Mouse (Mus musculus) CH12.LX (cell line): ENCODE measurements around the gene Hsd17b14. TPM values are rescaled to one million over a fixed set of nuclear protein-coding genes. Genes with fewer than 3 reads are reported as not detected.
A peak's percentile ranks its signal among the peaks of the same experiment; 100 is the strongest.

ENCODE experiments used
- DNase-seq: peaks from one replicate; pipeline ENCODE4 v3.0.0-alpha.2; 2013; ENCODE audit errors: extremely low read depth
- H3K27ac ChIP-seq: 2 replicates; pipeline ENCODE4 v1.5.1; 2012; ENCODE audit warnings: low read depth, mild to moderate bottlenecking, control low read depth, moderate library complexity; ENCODE audit not compliant: insufficient read depth
- H3K27me3 ChIP-seq: replicated peaks from 2 replicates; pipeline ENCODE3; 2012; ENCODE audit warnings: inconsistent platforms
- H3K36me3 ChIP-seq, 2 experiments: replicated peaks in 1 of 2; 2 replicates each; pipeline versions ENCODE3 to v1.6.1; 2012; ENCODE audit warnings: inconsistent platforms in 1 of 2, low read length in 1 of 2, mild to moderate bottlenecking in 1 of 2, mixed read lengths in 1 of 2, moderate library complexity in 1 of 2; ENCODE audit not compliant: control insufficient read depth in 1 of 2, insufficient read depth in 1 of 2
- H3K4me1 ChIP-seq, 2 experiments: 2 replicates each; pipeline ENCODE4 v1.6.1; 2012; ENCODE audit warnings: inconsistent platforms in 1 of 2, moderate library complexity in 1 of 2; ENCODE audit not compliant: insufficient read depth in 2 of 2, control insufficient read depth in 1 of 2
- H3K4me2 ChIP-seq: 2 replicates; pipeline ENCODE4 v1.6.1; 2012; ENCODE audit warnings: low read depth, mild to moderate bottlenecking, control low read depth; ENCODE audit not compliant: poor library complexity, insufficient read depth, severe bottlenecking
- H3K4me3 ChIP-seq, 3 experiments: fragments of 150-350 bp in 1 of 3; sonication (generic) in 1 of 3; replicated peaks in 1 of 3; 2 replicates each; pipeline versions ENCODE3 to v1.5.1; 2011 to 2012; ENCODE audit warnings: low read depth in 2 of 3, low read length in 2 of 3, mild to moderate bottlenecking in 2 of 3, moderate library complexity in 2 of 3, control low read depth in 1 of 3, improper control_type of control experiment in 1 of 3, inconsistent platforms in 1 of 3, mixed read lengths in 1 of 3; ENCODE audit not compliant: poor library complexity in 1 of 3
- H3K79me2 ChIP-seq: replicated peaks from 2 replicates; pipeline ENCODE4 v1.6.1; 2012; ENCODE audit warnings: mild to moderate bottlenecking, moderate library complexity; ENCODE audit not compliant: control insufficient read depth, poor library complexity, insufficient read depth, severe bottlenecking; ENCODE audit errors: extremely low read depth
- H3K9ac ChIP-seq: 2 replicates; pipeline ENCODE4 v1.6.1; 2012; ENCODE audit warnings: low read depth, mild to moderate bottlenecking, control low read depth, moderate library complexity; ENCODE audit not compliant: insufficient read depth
- H3K9me3 ChIP-seq: replicated peaks from 2 replicates; pipeline ENCODE3; 2012; ENCODE audit warnings: low read length, inconsistent platforms, mixed read lengths
- BHLHE40 ChIP-seq: IDR thresholded peaks from 2 replicates; pipeline ENCODE4 v1.6.1; 2011; ENCODE audit warnings: mild to moderate bottlenecking, low read depth, low read length, improper control_type of control experiment
- CHD1 ChIP-seq: IDR thresholded peaks from 2 replicates; pipeline ENCODE4 v1.6.1; 2012; ENCODE audit warnings: low read depth, low read length, improper control_type of control experiment, inconsistent platforms
- CHD2 ChIP-seq: IDR thresholded peaks from 2 replicates; pipeline ENCODE4 v1.6.1; 2011; ENCODE audit warnings: low read length, improper control_type of control experiment
- CTCF ChIP-seq, 2 experiments: IDR thresholded peaks in 1 of 2; conservative IDR thresholded peaks in 1 of 2; 2 replicates each; pipeline ENCODE4 v1.5.1; 2011 to 2012; ENCODE audit warnings: low read depth in 2 of 2, low read length in 2 of 2, improper control_type of control experiment in 1 of 2, inconsistent platforms in 1 of 2, mild to moderate bottlenecking in 1 of 2, moderate library complexity in 1 of 2
- E2F4 ChIP-seq: IDR thresholded peaks from 2 replicates; pipeline ENCODE4 v1.6.1; 2011; ENCODE audit warnings: low read depth, low read length, improper control_type of control experiment; ENCODE audit not compliant: insufficient replicate concordance
- ELF1 ChIP-seq: IDR thresholded peaks from 2 replicates; pipeline ENCODE4 v1.6.1; 2014; ENCODE audit warnings: low read depth, mild to moderate bottlenecking, inconsistent platforms, low read length, improper control_type of control experiment
- EP300 ChIP-seq: IDR thresholded peaks from 2 replicates; pipeline ENCODE4 v1.6.1; 2011; ENCODE audit warnings: low read length, improper control_type of control experiment
- ETS1 ChIP-seq: conservative IDR thresholded peaks from 2 replicates; pipeline ENCODE4 v1.6.1; 2012; ENCODE audit warnings: low read depth, mild to moderate bottlenecking, inconsistent platforms, low read length, improper control_type of control experiment, moderate library complexity
- GABPA ChIP-seq: IDR thresholded peaks from 2 replicates; pipeline ENCODE4 v1.6.1; 2012; ENCODE audit warnings: low read depth, low read length, improper control_type of control experiment, inconsistent platforms; ENCODE audit not compliant: insufficient replicate concordance
- HCFC1 ChIP-seq: IDR thresholded peaks from 2 replicates; pipeline ENCODE4 v1.6.1; 2012; ENCODE audit warnings: low read depth, mild to moderate bottlenecking, inconsistent platforms, low read length, improper control_type of control experiment
- IRF4 ChIP-seq: IDR thresholded peaks from 2 replicates; pipeline ENCODE4 v1.6.1; 2014; ENCODE audit warnings: low read depth, mild to moderate bottlenecking, inconsistent platforms, low read length, improper control_type of control experiment
- JUN ChIP-seq: IDR thresholded peaks from 2 replicates; pipeline ENCODE4 v1.6.1; 2011; ENCODE audit warnings: low read depth, mild to moderate bottlenecking, low read length, improper control_type of control experiment, moderate library complexity; ENCODE audit not compliant: insufficient read depth
- JUND ChIP-seq: conservative IDR thresholded peaks from 2 replicates; pipeline ENCODE4 v1.6.1; 2011; ENCODE audit warnings: low read depth, low read length, improper control_type of control experiment
- KAT2A ChIP-seq: IDR thresholded peaks from 2 replicates; pipeline ENCODE4 v1.6.1; 2012; ENCODE audit warnings: low read length, improper control_type of control experiment, inconsistent platforms; ENCODE audit not compliant: insufficient replicate concordance
- MAFK ChIP-seq: IDR thresholded peaks from 2 replicates; pipeline ENCODE4 v1.6.1; 2011; ENCODE audit warnings: low read length, improper control_type of control experiment; ENCODE audit not compliant: insufficient replicate concordance
- MAX ChIP-seq: IDR thresholded peaks from 2 replicates; pipeline ENCODE4 v1.6.1; 2011; ENCODE audit warnings: low read length, improper control_type of control experiment
- MAZ ChIP-seq: IDR thresholded peaks from 2 replicates; pipeline ENCODE4 v1.6.1; 2012; ENCODE audit warnings: low read depth, mild to moderate bottlenecking, inconsistent platforms, low read length, improper control_type of control experiment, moderate library complexity
- MEF2A ChIP-seq: IDR thresholded peaks from 2 replicates; pipeline ENCODE4 v1.6.1; 2014; ENCODE audit warnings: low read depth, mild to moderate bottlenecking, inconsistent platforms, low read length, improper control_type of control experiment, borderline replicate concordance
- MXI1 ChIP-seq: IDR thresholded peaks from 2 replicates; pipeline ENCODE4 v1.6.1; 2011; ENCODE audit warnings: mild to moderate bottlenecking, low read depth, low read length, improper control_type of control experiment
- MYC ChIP-seq: IDR thresholded peaks from 2 replicates; pipeline ENCODE4 v1.6.1; 2011; ENCODE audit warnings: low read depth, mild to moderate bottlenecking, improper control_type of control experiment, low read length
- NELFE ChIP-seq: IDR thresholded peaks from 2 replicates; pipeline ENCODE4 v1.6.1; 2011; ENCODE audit warnings: low read depth, low read length, improper control_type of control experiment
- NRF1 ChIP-seq: IDR thresholded peaks from 2 replicates; pipeline ENCODE4 v1.6.1; 2014; ENCODE audit warnings: low read depth, mild to moderate bottlenecking, inconsistent platforms, low read length, improper control_type of control experiment, moderate library complexity
- PAX5 ChIP-seq: IDR thresholded peaks from 2 replicates; pipeline ENCODE4 v1.6.1; 2012; ENCODE audit warnings: low read length, inconsistent platforms, mixed read lengths
- POLR2A ChIP-seq: IDR thresholded peaks from 2 replicates; pipeline ENCODE4 v1.6.1; 2011; ENCODE audit warnings: low read depth, mild to moderate bottlenecking, improper control_type of control experiment, low read length
- POLR2AphosphoS2 ChIP-seq: IDR thresholded peaks from 2 replicates; pipeline ENCODE4 v1.6.1; 2011; ENCODE audit warnings: low read depth, low read length, improper control_type of control experiment
- RAD21 ChIP-seq: IDR thresholded peaks from 2 replicates; pipeline ENCODE4 v1.6.1; 2011; ENCODE audit warnings: low read depth, mild to moderate bottlenecking, low read length, improper control_type of control experiment, moderate library complexity
- RCOR1 ChIP-seq: conservative IDR thresholded peaks from 2 replicates; pipeline ENCODE4 v1.6.1; 2012; ENCODE audit warnings: low read depth, mild to moderate bottlenecking, inconsistent platforms, low read length, improper control_type of control experiment
- SIN3A ChIP-seq: IDR thresholded peaks from 2 replicates; pipeline ENCODE4 v1.6.1; 2012; ENCODE audit warnings: low read length, improper control_type of control experiment, inconsistent platforms
- SMC3 ChIP-seq: IDR thresholded peaks from 2 replicates; pipeline ENCODE4 v1.6.1; 2011; ENCODE audit warnings: low read depth, low read length, improper control_type of control experiment
- TBP ChIP-seq: conservative IDR thresholded peaks from 2 replicates; pipeline ENCODE4 v1.6.1; 2011; ENCODE audit warnings: low read depth, low read length, improper control_type of control experiment
- TCF12 ChIP-seq: IDR thresholded peaks from 2 replicates; pipeline ENCODE4 v1.6.1; 2014; ENCODE audit warnings: low read depth, mild to moderate bottlenecking, inconsistent platforms, low read length, improper control_type of control experiment
- UBTF ChIP-seq: IDR thresholded peaks from 2 replicates; pipeline ENCODE4 v1.6.1; 2012; ENCODE audit warnings: low read depth, mild to moderate bottlenecking, inconsistent platforms, low read length, improper control_type of control experiment, moderate library complexity
- USF1 ChIP-seq: IDR thresholded peaks from 2 replicates; pipeline ENCODE4 v1.6.1; 2014; ENCODE audit warnings: low read depth, mild to moderate bottlenecking, inconsistent platforms, low read length, improper control_type of control experiment
- USF2 ChIP-seq: conservative IDR thresholded peaks from 2 replicates; pipeline ENCODE4 v1.6.1; 2011; ENCODE audit warnings: low read depth, low read length, improper control_type of control experiment
- ZC3H11A ChIP-seq: IDR thresholded peaks from 2 replicates; pipeline ENCODE4 v1.6.1; 2012; ENCODE audit warnings: low read depth, mild to moderate bottlenecking, inconsistent platforms, low read length, improper control_type of control experiment
- ZKSCAN1 ChIP-seq: IDR thresholded peaks from 2 replicates; pipeline ENCODE4 v1.6.1; 2012; ENCODE audit warnings: low read depth, inconsistent platforms, low read length, improper control_type of control experiment, borderline replicate concordance
- ZMIZ1 ChIP-seq: IDR thresholded peaks from 2 replicates; pipeline ENCODE4 v1.6.1; 2012; ENCODE audit warnings: low read depth, mild to moderate bottlenecking, inconsistent platforms, low read length, improper control_type of control experiment
- ZNF384 ChIP-seq: IDR thresholded peaks from 2 replicates; pipeline ENCODE4 v1.6.1; 2012; ENCODE audit warnings: low read depth, low read length, improper control_type of control experiment, inconsistent platforms
- dilution Hi-C: fragments of 300-500 bp; cut with MboI; formaldehyde crosslinking; loops from 2 replicates; pipeline ENCODE4 v1.14.3; 2020; ENCODE audit warnings: low sequenced_read_pairs; ENCODE audit not compliant: extremely low pct_unique_long_range_greater_than_20kb, extremely low pct_ligation_motif_present
- in situ Hi-C: fragments of 300-500 bp; cut with MboI; formaldehyde crosslinking; loops from 3 replicates; pipeline ENCODE4 v1.14.3; 2019; ENCODE audit warnings: low sequenced_read_pairs, low pct_ligation_motif_present, low pct_unique_long_range_greater_than_20kb, mixed read lengths
- polyA plus RNA-seq: library from polyadenylated mRNA; unstranded; fragments of >175 nt; gene quantifications from 2 replicates; pipeline ENCODE4 v1.2.1, GENCODE M21; 2012; ENCODE audit warnings: low read depth; ENCODE audit not compliant: insufficient read length
- total RNA-seq, 2 experiments: library from RNA; depleted of rRNA; stranded (reverse); fragments of 300-350 nt in 1 of 2; fragments of >200 nt in 1 of 2; gene quantifications; 2 replicates each; pipeline ENCODE4 v1.2.3; 2012 to 2014

Gene Hsd17b14
- total and polyA plus RNA-seq, 3 experiments = 2.3 TPM; not detected in 2

GRCm38 (mm10) chr7:45593118-45593815 is 38.6 kb downstream of the Hsd17b14 start:
- Histone ChIP-seq H3K4me3 (no peak overlapping the region), H3K9ac (no peak overlapping the region), H3K36me3 (peaks cover 1 to 26% of the 10 kb centered on the region in 2 experiments), H3K9me3 (peaks cover 12% of the 10 kb centered on the region), H3K4me1 (peaks cover 0 to 49% of the 10 kb centered on the region in 2 experiments; a peak in 3 of 4 replicates), H3K4me2 (no peak overlapping the region), H3K27ac (no peak overlapping the region), H3K79me2 (no peaks in the 10 kb centered on the region), H3K27me3 (no peaks in the 10 kb centered on the region)
- TF ChIP-seq ZKSCAN1 = no peak
- TF ChIP-seq CTCF (conservative IDR thresholded peaks at IDR 0.05 in 1 of 2, IDR thresholded peaks at IDR 0.05 in 1 of 2; ENCODE audit: low read depth in 2 of 2, low read length in 2 of 2) = peak; percentile 73 to 97
- 0 out of 2 replicates have a peak, but pooled peaks have one; percentile 63 for TF ChIP-seq E2F4
- TF ChIP-seq ZMIZ1 = no peak
- TF ChIP-seq USF2 = no peak
- no peak for TF ChIP-seq CHD2
- peak; percentile 95 for TF ChIP-seq MAFK
- TF ChIP-seq TBP = no peak
- 0 out of 2 replicates have a peak, but pooled peaks have one; percentile 17 for TF ChIP-seq HCFC1
- peak; percentile 49 for TF ChIP-seq EP300
- peak; percentile 59; the same call in 1 of the 2 replicates for TF ChIP-seq TCF12
- TF ChIP-seq KAT2A = no peak
- TF ChIP-seq POLR2AphosphoS2 = no peak
- TF ChIP-seq NRF1 = 0 out of 2 replicates have a peak, but pooled peaks have one; percentile 21
- 0 out of 2 replicates have a peak, but pooled peaks have one; percentile 53 for TF ChIP-seq JUND
- peak; percentile 84 for TF ChIP-seq RAD21
- peak; percentile 30; the same call in 1 of the 2 replicates for TF ChIP-seq JUN
- no peak for TF ChIP-seq GABPA
- peak; percentile 76 for TF ChIP-seq ETS1
- peak; percentile 52; the same call in 1 of the 2 replicates for TF ChIP-seq CHD1
- TF ChIP-seq USF1 = no peak
- TF ChIP-seq MEF2A = peak; percentile 53; the same call in 1 of the 2 replicates
- no peak for TF ChIP-seq UBTF
- 0 out of 2 replicates have a peak, but pooled peaks have one; percentile 40 for TF ChIP-seq POLR2A
- 0 out of 2 replicates have a peak, but pooled peaks have one; percentile 13 for TF ChIP-seq MAX
- peak; percentile 87 for TF ChIP-seq SIN3A
- TF ChIP-seq ZNF384 = no peak
- TF ChIP-seq MYC = 0 out of 2 replicates have a peak, but pooled peaks have one; percentile 33
- TF ChIP-seq BHLHE40 = peak; percentile 57
- no peak for TF ChIP-seq MAZ
- TF ChIP-seq SMC3 = peak; percentile 89
- peak; percentile 52; the same call in 1 of the 2 replicates for TF ChIP-seq ZC3H11A
- TF ChIP-seq MXI1 = peak; percentile 70; the same call in 1 of the 2 replicates
- peak; percentile 65 for TF ChIP-seq IRF4
- no peak; the same call in 1 of the 2 replicates for TF ChIP-seq NELFE
- TF ChIP-seq PAX5 = no peak
- TF ChIP-seq ELF1 = peak; percentile 45; the same call in 1 of the 2 replicates
- TF ChIP-seq RCOR1 = no peak
- peak; percentile 94 for DNase-seq
- dilution Hi-C loops = no loop called here
- in situ Hi-C loops = loop anchor here (5.0 kb wide), 1 partner anchor 89 kb away; the partner anchor contains the start of gene Ntn5
